24 mouse cellular contexts compared by ENCODE assay signal in the genomic region with DNA sequence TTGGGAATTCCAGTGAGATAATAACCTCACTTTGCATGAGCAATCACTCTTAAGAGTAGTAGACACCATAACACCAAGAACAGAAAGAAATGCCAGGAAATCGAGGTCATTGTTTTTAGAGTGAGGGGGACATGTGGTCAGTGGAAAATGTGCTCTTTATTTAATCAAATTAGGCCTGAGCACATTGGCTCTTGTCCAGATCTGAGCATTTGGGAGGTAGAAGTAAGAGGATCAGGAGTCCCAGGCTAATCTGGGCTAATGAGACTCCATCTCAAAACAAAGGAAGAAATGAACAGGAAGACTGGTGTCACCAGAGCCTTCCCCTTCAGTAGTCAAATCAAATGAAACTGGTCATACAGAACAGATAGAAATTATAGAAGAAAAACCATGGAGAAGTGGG. TPM values are rescaled to one million over a fixed set of nuclear protein-coding genes. Genes with fewer than 3 reads are reported as not detected.
"Had no signal": no experiment of that assay in that cellular context is flagged by ENCODE, and none has a peak within 500 bp of the region (broad histone marks: within the 10 kb centered on the region; RNA-seq: fewer than 3 reads in every experiment).

No protein-coding gene starts in this region.

- ATAC-seq: hindbrain, postnatal 0 days; intestine, embryonic 16.5 days had no signal

- H3K27ac ChIP-seq: heart, adult 2 months; hindbrain, embryonic 13.5 days; hindbrain, embryonic 15.5 days; hindbrain, postnatal 0 days; kidney, embryonic 15.5 days; kidney, postnatal 0 days; left cerebral cortex, adult 2 months; limb, embryonic 10.5 days; limb, embryonic 12.5 days had no signal

- H3K9me3 ChIP-seq: hindbrain, embryonic 13.5 days; hindbrain, embryonic 15.5 days; kidney, embryonic 15.5 days; limb, embryonic 10.5 days; limb, embryonic 12.5 days had no signal

- H3K36me3 ChIP-seq: hindbrain, embryonic 13.5 days; hindbrain, embryonic 15.5 days; kidney, embryonic 15.5 days; limb, embryonic 10.5 days; limb, embryonic 12.5 days had no signal

- H3K4me2 ChIP-seq: heart, embryonic 11.5 days; hindbrain, embryonic 13.5 days; hindbrain, embryonic 15.5 days; kidney, embryonic 15.5 days; limb, embryonic 12.5 days; liver, embryonic 11.5 days had no signal

- H3K4me1 ChIP-seq: hindbrain, embryonic 13.5 days; hindbrain, embryonic 15.5 days; kidney, embryonic 15.5 days; limb, embryonic 10.5 days; limb, embryonic 12.5 days had no signal

- H3K27me3 ChIP-seq: hindbrain, embryonic 15.5 days had no signal

- DNase-seq: gastrocnemius, postnatal 14 days; gastrocnemius, postnatal 36 days; heart, adult 11 months; heart, adult 2 months; heart, postnatal 10 days; kidney, adult 11 months; kidney, adult 2 months; kidney, adult 9 months; kidney, postnatal 14 days; kidney, postnatal 36 days; layer of hippocampus, adult 9-11 months; liver had no signal

- H3K9ac ChIP-seq: hindbrain, embryonic 13.5 days; hindbrain, embryonic 15.5 days; kidney, embryonic 15.5 days; limb, embryonic 12.5 days had no signal

- H3K4me3 ChIP-seq: heart, adult 2 months; hindbrain, embryonic 13.5 days; hindbrain, embryonic 15.5 days; kidney, embryonic 15.5 days; left cerebral cortex, adult 2 months; limb, embryonic 10.5 days; limb, embryonic 12.5 days had no signal

RNA-seq across cellular contexts. Expression of gene Srpx2, which starts 31.3 kb away (rescaled TPM):
- total RNA-seq: hematopoietic stem cell, adult 5-6 weeks had no signal
